Mouse (Mus musculus) ES-E14 (cell line): Measurements from ENCODE around the gene Il16.

Source experiments
- CHD2 ChIP-seq: IDR thresholded peaks from 2 replicates; pipeline ENCODE4 v1.6.1; 2014; ENCODE audit warnings: mild to moderate bottlenecking, low read depth, low read length, inconsistent platforms
- HCFC1 ChIP-seq: IDR thresholded peaks from 2 replicates; pipeline ENCODE4 v1.6.1; 2012; ENCODE audit warnings: low read length, inconsistent platforms, borderline replicate concordance; ENCODE audit not compliant: insufficient read depth
- MAFK ChIP-seq: IDR thresholded peaks from 2 replicates; pipeline ENCODE4 v1.6.1; 2014; ENCODE audit warnings: mild to moderate bottlenecking, low read depth, low read length, inconsistent platforms; ENCODE audit not compliant: insufficient read depth

DNA sequence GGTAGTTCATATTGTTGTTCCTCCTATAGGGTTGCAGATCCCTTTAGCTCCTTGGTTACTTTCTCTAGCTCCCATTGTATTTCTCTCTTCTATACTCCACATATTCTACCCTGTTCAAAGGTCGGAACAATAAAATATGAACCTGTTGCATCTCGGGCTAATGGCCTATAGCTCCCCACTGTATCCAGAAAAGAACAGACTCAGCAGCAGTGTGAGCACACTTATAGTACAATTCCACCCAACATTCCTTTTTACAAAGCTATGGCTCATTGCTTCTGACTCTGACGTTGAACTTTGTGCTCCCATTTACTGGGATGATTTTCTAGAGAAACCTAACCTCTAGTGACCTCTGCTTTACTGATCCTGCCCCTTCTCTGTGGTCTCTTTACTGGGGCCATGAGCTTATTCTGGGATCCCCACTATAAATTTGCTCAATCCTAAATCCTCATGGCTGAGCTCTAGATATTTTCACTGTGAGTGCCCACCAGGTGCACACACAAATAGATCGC, 79.4 kb downstream of the Il16 start:
- TF ChIP-seq CHD2 = no peak
- no peak for TF ChIP-seq MAFK
- no peak for TF ChIP-seq HCFC1
